Mouse (Mus musculus) midbrain, embryonic 15.5 days (tissue): ENCODE data around the gene Lpp. TPM values are rescaled to one million over a fixed set of nuclear protein-coding genes. Genes with fewer than 3 reads are reported as not detected.

Experiments used
- ATAC-seq: fragments of 200-750 bp; cut with Nextera tagmentation; replicated peaks from 2 replicates; pipeline ENCODE4 v1.8.0; 2017; ENCODE audit warnings: moderate TSS enrichment
- H3K27ac ChIP-seq: fragments of 300-500 bp; sonication (generic); 2 replicates; pipeline ENCODE4 v1.5.1; 2015; ENCODE audit warnings: mild to moderate bottlenecking, inconsistent platforms
- H3K27me3 ChIP-seq: fragments of 300-500 bp; sonication (generic); replicated peaks from 2 replicates; pipeline ENCODE4 v1.6.1; 2015; ENCODE audit warnings: inconsistent platforms
- H3K36me3 ChIP-seq: fragments of 300-500 bp; sonication (generic); replicated peaks from 2 replicates; pipeline ENCODE4 v1.6.1; 2015; ENCODE audit warnings: inconsistent platforms
- H3K4me1 ChIP-seq: fragments of 300-500 bp; sonication (generic); 2 replicates; pipeline ENCODE4 v1.6.1; 2015; ENCODE audit warnings: inconsistent platforms
- H3K4me2 ChIP-seq: fragments of 300-500 bp; sonication (generic); 2 replicates; pipeline ENCODE4 v1.6.1; 2015; ENCODE audit warnings: inconsistent platforms, mild to moderate bottlenecking, moderate library complexity
- H3K4me3 ChIP-seq: fragments of 300-500 bp; sonication (generic); 2 replicates; pipeline ENCODE4 v1.5.1; 2015; ENCODE audit warnings: mild to moderate bottlenecking, inconsistent platforms
- H3K9ac ChIP-seq: fragments of 300-500 bp; sonication (generic); 2 replicates; pipeline ENCODE4 v1.6.1; 2015; ENCODE audit warnings: mild to moderate bottlenecking, inconsistent platforms
- H3K9me3 ChIP-seq: fragments of 300-500 bp; sonication (generic); 2 replicates; pipeline ENCODE4 v1.6.1; 2016; ENCODE audit warnings: inconsistent platforms
- WGBS: fragments of 180-500 bp; shearing (Covaris S2); methylation state at CpG from one replicate; pipeline ENCODE4 v1.1.7; 2015; ENCODE audit warnings: mixed read lengths; 5-methylcytosine and 5-hydroxymethylcytosine counted together
- polyA plus RNA-seq: library from polyadenylated mRNA; unstranded; fragments of >200 nt; fragmentation: Nextera tagmentation; extraction: Ambion mirVana; gene quantifications from 2 replicates; pipeline ENCODE4 v1.2.1, GENCODE M21; 2015

Gene Lpp
- polyA plus RNA-seq, 1 experiment from 2014 or later, result 10.4 TPM

DNA sequence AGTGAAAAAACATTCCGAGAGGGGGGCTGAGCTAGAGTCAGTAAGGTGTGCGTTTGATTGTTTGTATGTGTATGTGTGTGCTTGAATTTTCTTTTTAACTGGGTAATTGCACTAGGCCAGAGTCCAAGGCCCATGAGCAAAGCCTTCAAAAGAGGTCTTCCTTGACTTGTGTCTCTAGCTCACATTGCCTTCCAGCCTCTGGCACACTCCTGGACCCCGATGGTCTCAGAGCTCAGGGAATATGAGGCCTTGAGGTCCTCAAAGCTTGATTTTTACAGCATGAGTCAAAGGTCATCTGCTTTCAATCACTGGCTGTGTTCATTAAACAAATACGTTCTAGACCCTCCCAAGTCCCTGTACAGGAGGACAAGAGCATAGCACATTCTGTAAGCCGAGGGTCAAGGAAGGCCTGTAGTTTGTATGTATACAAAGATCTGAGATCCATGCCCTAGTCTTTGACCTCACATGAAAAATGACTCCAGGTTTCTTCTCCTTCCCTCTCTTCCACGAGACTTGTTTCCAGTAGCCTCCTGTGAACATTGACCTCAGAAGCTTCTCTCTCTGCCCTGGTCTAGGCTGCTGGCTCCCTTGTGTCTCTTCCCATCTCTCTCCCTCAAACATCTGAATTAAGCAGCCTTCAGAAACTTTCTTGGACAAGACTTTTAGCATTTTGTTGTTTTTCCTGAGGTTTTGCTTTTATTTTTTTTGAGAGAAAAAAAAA lies 508.0 kb downstream of the Lpp start:
- 83% methylated on average over 6 of the region's 6 CpGs for WGBS
- Histone ChIP-seq H3K27ac (no peak overlapping the region), H3K4me1 (no peaks in the 10 kb centered on the region), H3K4me3 (no peak overlapping the region), H3K4me2 (no peak overlapping the region), H3K9ac (no peak overlapping the region), H3K36me3 (no peaks in the 10 kb centered on the region), H3K27me3 (no peaks in the 10 kb centered on the region), H3K9me3 (no peaks in the 10 kb centered on the region)
- ATAC-seq, result no peak

DNA sequence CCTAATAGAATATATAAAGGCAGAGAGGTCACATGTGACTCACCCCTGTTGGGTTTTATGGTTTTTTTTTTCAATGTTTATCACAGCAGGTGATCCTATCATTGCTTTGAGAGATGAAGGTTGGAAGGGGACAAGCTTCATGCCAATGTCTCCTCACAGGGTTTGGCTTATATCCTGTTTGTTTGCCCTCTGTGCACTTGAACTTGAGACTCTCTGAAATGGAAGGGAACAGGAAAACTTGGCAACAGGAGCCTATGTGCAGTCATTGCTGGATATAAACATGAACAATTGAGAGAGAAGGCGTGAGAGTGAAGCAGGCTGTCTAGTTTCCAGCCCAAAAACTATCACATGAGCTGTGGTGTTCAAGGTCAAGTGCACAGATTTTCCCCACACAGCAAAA lies 508.8 kb downstream of the Lpp start:
- WGBS, result 91% methylated on average over 1 of the region's 1 CpGs
- no peaks in the 10 kb centered on the region for H3K36me3 ChIP-seq
- no peak overlapping the region for H3K9ac ChIP-seq
- ATAC-seq, result no peak
- no peaks in the 10 kb centered on the region for H3K27me3 ChIP-seq
- no peak overlapping the region for H3K4me3 ChIP-seq
- no peaks in the 10 kb centered on the region for H3K9me3 ChIP-seq
- no peak overlapping the region for H3K4me2 ChIP-seq
- no peak overlapping the region for H3K27ac ChIP-seq
- H3K4me1 ChIP-seq, result no peaks in the 10 kb centered on the region

DNA sequence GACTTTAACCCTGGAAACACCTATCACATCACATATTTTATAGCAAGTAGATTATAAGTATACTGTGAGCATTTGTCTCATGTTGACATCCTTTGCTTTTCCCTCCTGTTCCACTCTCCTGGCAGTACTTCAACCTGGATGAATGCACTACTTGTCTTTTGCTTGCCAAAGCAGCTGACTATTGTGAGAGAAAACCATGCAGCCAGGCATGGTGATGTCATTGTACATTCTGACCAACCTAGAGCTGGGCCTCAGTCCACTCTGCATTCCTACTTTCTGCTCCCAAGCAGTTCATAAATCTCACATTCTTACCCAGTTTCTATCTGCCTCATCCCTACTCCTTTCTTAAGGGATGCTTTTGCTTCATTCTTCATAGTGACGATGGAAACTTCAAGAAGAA lies 515.6 kb downstream of the Lpp start:
- Histone ChIP-seq H3K4me3 (no peak overlapping the region), H3K4me2 (no peak overlapping the region), H3K4me1 (no peaks in the 10 kb centered on the region), H3K9ac (no peak overlapping the region), H3K36me3 (no peaks in the 10 kb centered on the region), H3K27me3 (no peaks in the 10 kb centered on the region), H3K27ac (no peak overlapping the region), H3K9me3 (no peaks in the 10 kb centered on the region)
- ATAC-seq, result no peak
- 94% methylated on average over 1 of the region's 1 CpGs for WGBS

DNA sequence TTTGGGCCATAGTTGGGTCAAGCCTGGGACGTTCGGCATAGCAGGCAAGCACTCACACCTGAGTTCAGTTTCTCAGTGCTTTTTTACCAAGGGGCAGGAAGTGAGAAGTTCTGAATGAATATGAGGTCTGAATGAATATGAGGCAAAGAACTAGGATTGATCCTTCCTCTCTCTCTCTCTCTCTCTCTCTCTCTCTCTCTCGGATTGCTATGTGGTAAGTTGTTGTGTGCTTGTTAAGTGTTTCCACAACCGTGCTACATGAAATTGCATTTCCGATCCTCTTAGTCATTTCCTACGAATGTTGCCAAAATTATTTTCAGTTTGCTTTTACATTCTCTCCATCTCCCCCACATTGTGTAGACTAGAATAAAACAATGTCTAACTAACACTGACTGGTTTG lies 517.0 kb downstream of the Lpp start:
- Histone ChIP-seq H3K4me2 (no peak overlapping the region), H3K27me3 (no peaks in the 10 kb centered on the region), H3K36me3 (no peaks in the 10 kb centered on the region), H3K9ac (no peak overlapping the region), H3K27ac (no peak overlapping the region), H3K4me3 (no peak overlapping the region), H3K9me3 (no peaks in the 10 kb centered on the region), H3K4me1 (no peaks in the 10 kb centered on the region)
- no peak for ATAC-seq
- WGBS, result 90% methylated on average over 6 of the region's 6 CpGs

DNA sequence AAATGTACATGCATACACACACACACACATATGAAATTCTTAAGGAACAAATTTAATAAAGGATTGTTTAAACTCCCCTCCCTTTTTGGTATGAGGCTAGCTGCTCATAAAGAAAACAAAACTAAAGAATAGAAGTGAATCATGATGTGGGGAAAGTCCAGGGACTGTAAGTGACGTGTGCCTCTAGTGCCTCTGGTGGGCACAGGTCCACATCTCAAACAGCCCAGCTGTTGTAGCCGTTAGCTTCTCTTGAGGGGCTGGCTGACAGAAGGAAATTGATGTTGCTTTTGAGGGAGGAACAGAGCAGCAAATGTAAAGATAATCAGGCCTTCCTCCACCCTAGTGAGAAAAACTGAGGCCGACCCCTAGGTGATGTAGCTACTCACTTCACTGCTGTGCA lies 517.5 kb downstream of the Lpp start:
- no peaks in the 10 kb centered on the region for H3K4me1 ChIP-seq
- H3K9me3 ChIP-seq, result no peaks in the 10 kb centered on the region
- H3K9ac ChIP-seq, result no peak overlapping the region
- no peaks in the 10 kb centered on the region for H3K36me3 ChIP-seq
- H3K4me2 ChIP-seq, result no peak overlapping the region
- H3K27ac ChIP-seq, result no peak overlapping the region
- no peak; the same call in 1 of the 2 replicates for ATAC-seq
- no peaks in the 10 kb centered on the region for H3K27me3 ChIP-seq
- 49% methylated on average over 3 of the region's 3 CpGs for WGBS
- no peak overlapping the region for H3K4me3 ChIP-seq

DNA sequence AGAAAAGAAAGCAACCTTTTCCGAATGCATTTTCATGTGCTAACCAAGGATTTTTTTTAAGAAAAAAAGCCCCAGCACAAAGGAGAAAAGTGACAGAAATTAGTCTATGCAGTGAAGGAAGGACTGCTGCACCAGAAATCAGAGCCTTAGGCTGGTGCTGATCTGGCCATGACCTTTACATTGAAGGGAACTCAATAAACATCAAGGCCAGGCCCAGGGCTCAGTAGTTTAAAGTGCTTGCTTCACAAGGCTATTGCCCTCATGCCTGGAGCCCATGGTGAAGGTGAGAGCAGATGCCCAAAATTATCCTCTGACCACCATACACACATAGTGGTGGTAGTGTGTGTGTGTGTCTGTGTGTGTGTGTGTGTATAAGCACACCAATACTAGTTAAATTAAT lies 519.1 kb downstream of the Lpp start:
- no peaks in the 10 kb centered on the region for H3K27me3 ChIP-seq
- no peaks in the 10 kb centered on the region for H3K4me1 ChIP-seq
- H3K4me3 ChIP-seq, result no peak overlapping the region
- H3K4me2 ChIP-seq, result no peak overlapping the region
- H3K27ac ChIP-seq, result no peak overlapping the region
- H3K9me3 ChIP-seq, result no peaks in the 10 kb centered on the region
- no peaks in the 10 kb centered on the region for H3K36me3 ChIP-seq
- ATAC-seq, result no peak
- 79% methylated on average over 1 of the region's 1 CpGs for WGBS
- H3K9ac ChIP-seq, result no peak overlapping the region

DNA sequence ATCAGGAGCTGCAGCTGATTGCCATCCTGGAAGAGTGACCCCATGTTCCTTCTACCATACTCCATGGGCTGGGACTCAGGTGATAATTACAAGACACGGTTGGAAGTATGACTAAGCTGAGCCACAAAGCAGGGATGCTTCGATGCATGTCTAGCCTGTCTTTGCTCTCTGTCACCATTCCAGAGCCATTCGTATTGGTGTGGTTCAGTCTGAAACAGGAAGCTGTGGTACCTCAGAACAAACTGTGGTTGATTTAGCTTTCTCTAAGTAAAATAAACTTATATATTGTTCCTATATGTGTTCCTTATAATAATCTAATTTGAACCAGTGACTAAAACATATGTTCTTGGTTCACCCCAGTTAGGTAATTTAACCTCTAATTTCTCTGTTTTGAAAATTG lies 519.7 kb downstream of the Lpp start:
- WGBS, result 87% methylated on average over 3 of the region's 3 CpGs
- H3K27me3 ChIP-seq, result no peaks in the 10 kb centered on the region
- no peak overlapping the region for H3K27ac ChIP-seq
- ATAC-seq, result no peak
- no peak overlapping the region for H3K4me2 ChIP-seq
- H3K4me1 ChIP-seq, result no peaks in the 10 kb centered on the region
- no peaks in the 10 kb centered on the region for H3K9me3 ChIP-seq
- H3K36me3 ChIP-seq, result no peaks in the 10 kb centered on the region
- no peak overlapping the region for H3K9ac ChIP-seq
- H3K4me3 ChIP-seq, result no peak overlapping the region

DNA sequence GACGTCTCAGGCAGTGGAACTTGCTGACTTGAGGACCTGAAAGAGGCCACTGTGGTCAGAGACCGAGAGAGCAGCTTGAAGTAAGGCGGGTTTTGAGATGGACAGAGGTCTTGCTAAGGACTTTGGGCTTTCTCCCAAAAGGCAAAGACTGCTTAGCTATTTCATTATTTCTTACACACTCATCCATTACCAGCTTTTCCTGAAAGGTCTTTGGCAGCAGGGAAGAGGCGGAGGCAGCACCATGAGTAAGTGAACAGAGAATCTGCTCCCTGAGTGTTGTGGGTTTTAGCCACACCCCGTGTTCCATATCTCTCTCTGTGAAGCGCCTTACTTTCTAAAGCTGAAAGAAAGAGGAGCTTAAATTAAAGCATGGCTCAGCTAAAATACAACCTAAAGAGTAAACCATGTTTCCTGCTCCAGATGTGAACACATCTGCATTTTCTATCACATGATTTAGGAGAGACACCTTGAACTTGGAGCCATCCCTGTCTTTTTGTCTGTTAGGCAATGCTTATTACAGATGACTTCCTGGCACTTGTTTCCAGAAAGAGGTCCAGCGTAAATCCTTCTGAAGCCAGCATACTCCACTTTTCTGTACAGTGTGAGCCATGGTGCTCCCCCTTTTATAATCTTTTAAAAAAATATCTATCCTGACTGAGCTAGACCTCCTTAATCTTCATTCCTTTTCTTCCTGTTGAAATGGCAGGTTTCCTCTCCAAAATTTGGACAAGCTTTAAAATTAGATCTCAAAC lies 520.5 kb downstream of the Lpp start:
- WGBS, result 74% methylated on average over 7 of the region's 7 CpGs
- H3K27ac ChIP-seq, result no peak overlapping the region
- no peak for ATAC-seq

DNA sequence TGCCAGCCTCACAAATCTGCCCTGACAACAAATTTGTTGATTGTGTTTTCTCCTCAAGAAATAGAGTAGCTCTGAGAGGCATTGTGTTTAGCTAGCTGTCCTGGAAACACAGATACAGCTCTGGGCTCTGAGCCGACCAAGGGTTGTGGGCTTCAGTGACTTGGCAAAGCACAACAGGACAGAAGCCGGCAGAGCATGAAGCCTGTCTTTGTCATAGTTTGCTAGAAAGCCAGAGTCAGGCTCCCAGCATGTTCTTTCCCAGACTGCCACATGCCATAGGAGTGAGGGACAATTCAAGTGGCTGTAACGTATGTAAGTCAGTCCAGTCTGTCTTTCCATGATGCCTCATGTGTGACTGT lies 521.1 kb downstream of the Lpp start:
- Histone ChIP-seq H3K9ac (no peak overlapping the region), H3K36me3 (no peaks in the 10 kb centered on the region), H3K27ac (no peak overlapping the region), H3K27me3 (no peaks in the 10 kb centered on the region), H3K4me3 (no peak overlapping the region), H3K4me2 (no peak overlapping the region), H3K4me1 (0 out of 2 replicates have a peak, but pooled peaks cover 1% of the 10 kb centered on the region), H3K9me3 (no peaks in the 10 kb centered on the region)
- 35% methylated on average over 3 of the region's 3 CpGs for WGBS
- peak; percentile 82 for ATAC-seq

More for the DNA sequence above, 520.5 kb downstream of the Lpp start:
- no peak overlapping the region for H3K4me2 ChIP-seq
- no peaks in the 10 kb centered on the region for H3K4me1 ChIP-seq
- H3K4me3 ChIP-seq, result no peak overlapping the region
- H3K36me3 ChIP-seq, result no peaks in the 10 kb centered on the region
- no peak overlapping the region for H3K9ac ChIP-seq
- no peaks in the 10 kb centered on the region for H3K27me3 ChIP-seq
- no peaks in the 10 kb centered on the region for H3K9me3 ChIP-seq

DNA sequence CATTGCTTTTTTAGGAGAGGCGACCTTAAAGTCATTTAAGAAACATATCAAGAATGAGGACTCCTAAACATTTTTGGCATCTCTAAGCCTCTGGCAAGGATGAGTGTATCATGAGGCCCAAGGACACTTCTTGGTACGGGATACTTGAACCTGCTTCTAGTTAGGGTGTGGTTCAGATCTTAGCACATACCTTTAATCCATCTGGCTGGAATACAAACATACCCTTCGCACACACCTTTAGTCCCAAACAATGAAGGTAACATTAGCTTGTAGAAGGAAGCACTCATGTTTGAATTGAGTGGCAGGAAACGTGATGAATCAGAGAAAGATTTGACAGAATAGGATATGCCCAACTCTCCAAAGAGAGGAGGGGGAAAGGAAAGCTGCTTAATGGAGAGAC lies 522.2 kb downstream of the Lpp start:
- WGBS, result 94% methylated on average over 4 of the region's 4 CpGs
- 0 out of 2 replicates have a peak, but pooled peaks cover 2% of the 10 kb centered on the region for H3K4me1 ChIP-seq

DNA sequence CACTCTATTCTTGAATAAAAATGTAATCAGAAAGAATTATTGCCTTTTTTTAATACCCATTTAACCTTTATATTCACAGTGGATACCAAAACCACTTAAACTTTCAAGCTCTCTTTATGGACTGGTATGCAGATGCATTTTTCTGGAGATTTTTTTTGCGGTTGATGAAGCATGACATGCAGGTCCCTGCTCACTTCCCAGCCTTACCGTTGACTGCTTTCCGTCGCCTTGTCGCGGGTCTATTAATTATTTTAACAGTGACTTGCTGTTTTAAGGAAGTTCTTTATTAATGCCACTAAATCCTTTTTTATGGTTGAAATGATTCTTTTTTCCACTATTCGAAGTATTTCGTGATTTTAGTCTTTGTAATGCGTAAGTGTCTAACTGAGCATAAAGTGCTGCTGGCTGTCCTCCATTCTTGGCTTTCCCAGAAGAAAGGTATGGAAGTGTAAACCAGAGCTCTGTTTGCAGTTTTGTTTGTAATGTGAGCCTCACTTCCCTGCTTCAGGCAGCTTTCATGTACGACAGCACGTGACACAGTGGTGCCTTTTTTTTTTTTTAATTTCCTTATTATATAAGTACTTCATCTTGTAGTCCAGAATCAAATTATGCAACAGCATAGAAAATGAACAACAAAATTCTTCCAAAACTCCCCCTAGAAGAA lies 526.2 kb downstream of the Lpp start:
- H3K36me3 ChIP-seq, result no peaks in the 10 kb centered on the region
- no peak overlapping the region for H3K27ac ChIP-seq
- H3K4me3 ChIP-seq, result no peak overlapping the region
- H3K9ac ChIP-seq, result no peak overlapping the region
- no peak for ATAC-seq
- H3K4me2 ChIP-seq, result peak overlapping the region; percentile 27
- H3K27me3 ChIP-seq, result no peaks in the 10 kb centered on the region
- no peaks in the 10 kb centered on the region for H3K9me3 ChIP-seq
- WGBS, result 24% methylated on average over 11 of the region's 11 CpGs
- H3K4me1 ChIP-seq, result 0 out of 2 replicates have a peak, but pooled peaks cover 2% of the 10 kb centered on the region

More for the DNA sequence above, 522.2 kb downstream of the Lpp start:
- Histone ChIP-seq H3K27ac (no peak overlapping the region), H3K36me3 (no peaks in the 10 kb centered on the region), H3K4me2 (no peak overlapping the region), H3K27me3 (no peaks in the 10 kb centered on the region), H3K4me3 (no peak overlapping the region), H3K9me3 (no peaks in the 10 kb centered on the region), H3K9ac (no peak overlapping the region)
- no peak for ATAC-seq

DNA sequence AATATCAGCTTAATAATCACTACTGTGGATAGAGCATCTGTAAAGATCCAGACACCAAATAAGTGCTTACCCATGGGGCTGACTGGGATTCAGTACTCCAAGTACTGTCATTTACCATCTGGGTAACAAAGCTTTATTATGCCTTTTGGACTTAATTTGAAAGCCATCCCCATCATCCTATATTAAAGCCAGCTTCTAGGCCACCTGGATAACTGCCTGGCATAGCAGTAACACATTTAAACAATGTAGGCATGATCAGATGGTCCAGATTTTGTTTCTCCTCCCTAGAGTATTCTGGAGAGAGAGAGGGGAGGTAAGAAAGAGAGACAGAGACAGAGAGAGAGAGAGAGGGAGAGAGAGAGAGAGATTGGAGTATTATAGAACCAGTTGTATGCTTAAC lies 536.8 kb downstream of the Lpp start:
- H3K36me3 ChIP-seq, result no peaks in the 10 kb centered on the region
- H3K4me2 ChIP-seq, result no peak overlapping the region
- no peak overlapping the region for H3K4me3 ChIP-seq
- no peak overlapping the region for H3K27ac ChIP-seq
- H3K4me1 ChIP-seq, result no peaks in the 10 kb centered on the region
- ATAC-seq, result no peak
- no peaks in the 10 kb centered on the region for H3K27me3 ChIP-seq
- H3K9me3 ChIP-seq, result no peaks in the 10 kb centered on the region
- no peak overlapping the region for H3K9ac ChIP-seq
